Mouse (Mus musculus) heart, adult 2 months (tissue): ENCODE data around the gene Prim1.

ENCODE experiments used
- CTCF ChIP-seq: fragments of 200-600 bp; IDR thresholded peaks from 2 replicates; pipeline ENCODE4 v1.8.1; 2022; ENCODE audit warnings: antibody characterized with exemption, mild to moderate bottlenecking, moderate library complexity
- POLR2A ChIP-seq: fragments of 200-500 bp; IDR thresholded peaks from 2 replicates; pipeline ENCODE4 v1.6.1; 2011; ENCODE audit warnings: mild to moderate bottlenecking, low read depth, low read length, control low read depth; ENCODE audit not compliant: insufficient read depth

DNA sequence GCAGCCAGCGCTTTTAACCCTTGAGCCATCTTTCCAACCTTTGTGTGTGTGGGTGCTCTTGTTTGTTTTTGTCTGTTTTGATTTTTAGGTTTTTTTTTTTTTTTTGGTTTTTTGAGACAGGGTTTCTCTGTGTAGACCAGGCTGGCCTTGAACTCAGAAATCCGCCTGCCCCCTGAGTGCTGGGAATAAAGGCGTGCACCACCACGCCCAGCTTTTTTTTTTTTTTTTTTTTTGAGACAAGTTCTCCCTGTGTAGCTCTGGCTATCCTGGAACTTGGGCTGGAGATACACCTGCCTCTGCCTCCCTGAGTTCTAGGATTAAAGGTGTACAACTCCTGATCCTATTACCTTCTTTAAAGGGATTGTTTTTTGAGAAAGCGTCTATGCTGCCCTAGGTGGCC is 46.1 kb downstream of the Prim1 start:
- TF ChIP-seq CTCF (no peak), POLR2A (no peak)
